Mouse (Mus musculus) gonadal fat pad, adult 2 months (tissue): Measurements from ENCODE around the gene Hsf2bp. TPM values are rescaled to one million over a fixed set of nuclear protein-coding genes. Genes with fewer than 3 reads are reported as not detected.
"Not testable (repeated sequence)": the region's sequence is repeated elsewhere in the genome, so short reads cannot be mapped to it uniquely, and the experiment has no call there.

Source experiments
- DNase-seq: peaks from one replicate; pipeline ENCODE4 v3.0.0-alpha.2; 2012; ENCODE audit warnings: low read depth
- polyA plus RNA-seq: library from polyadenylated mRNA; depleted of rRNA; stranded (reverse); fragments of >200 nt; gene quantifications from 2 replicates; pipeline ENCODE4 v1.2.3, GENCODE M21; 2012; rRNA removed

The Hsf2bp gene
- polyA plus RNA-seq: 0.69 and 0.89 TPM in 2 replicates

DNA sequence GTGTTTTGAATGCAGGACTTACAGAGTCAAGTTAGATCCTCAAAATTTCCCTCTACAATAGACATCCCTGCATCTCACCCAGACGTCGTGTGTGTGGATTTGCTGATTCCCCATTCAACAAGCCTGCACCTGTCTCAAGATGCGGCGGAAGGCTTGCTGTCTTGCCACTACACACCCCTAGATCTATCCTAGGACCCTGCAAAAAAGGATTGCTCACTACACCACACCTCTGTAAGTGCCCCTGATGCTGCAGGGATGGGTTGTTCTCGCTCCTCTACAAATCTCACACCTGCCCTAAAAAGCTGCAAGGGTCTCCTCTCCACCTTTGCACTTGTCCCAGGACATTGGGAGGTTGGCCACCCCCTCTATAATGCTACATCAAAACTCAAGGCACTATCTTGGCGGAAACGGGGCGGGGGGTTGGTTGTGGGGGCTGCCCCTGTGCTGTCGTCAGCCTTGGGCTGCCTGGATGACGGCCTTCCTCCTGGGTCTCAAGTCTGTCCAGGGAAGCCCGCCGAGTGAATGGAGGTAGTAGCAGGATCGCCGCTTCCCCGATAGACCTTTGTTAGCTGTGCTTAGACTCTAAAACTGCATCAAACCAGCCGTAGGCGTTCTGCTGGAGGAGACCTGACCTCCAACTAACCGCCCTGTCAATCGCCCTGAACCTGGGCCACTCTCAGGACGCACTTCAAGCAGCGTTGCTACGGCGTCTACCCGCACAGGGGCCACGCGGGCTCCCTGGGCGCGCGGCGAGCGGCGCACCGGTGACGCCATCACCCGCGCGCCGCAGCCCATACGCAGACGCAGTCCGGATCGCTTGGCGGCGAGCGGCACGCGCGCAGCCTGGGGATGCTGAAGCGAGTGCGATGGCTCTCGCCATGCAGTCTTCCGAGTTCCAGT lies at the start of gene Hsf2bp, which contains the start of gene Rrp1b:
Gene Hsf2bp, minus strand, starts transcription at position 741 of the 900 bp plus-strand sequence.
Gene Rrp1b, plus strand, starts transcription at position 492 of the 900 bp plus-strand sequence.
- no peak for DNase-seq

GRCm38 (mm10) chr17:32083351-32083750 lies 47.2 kb upstream of the Hsf2bp start:
- DNase-seq: no peak

DNA sequence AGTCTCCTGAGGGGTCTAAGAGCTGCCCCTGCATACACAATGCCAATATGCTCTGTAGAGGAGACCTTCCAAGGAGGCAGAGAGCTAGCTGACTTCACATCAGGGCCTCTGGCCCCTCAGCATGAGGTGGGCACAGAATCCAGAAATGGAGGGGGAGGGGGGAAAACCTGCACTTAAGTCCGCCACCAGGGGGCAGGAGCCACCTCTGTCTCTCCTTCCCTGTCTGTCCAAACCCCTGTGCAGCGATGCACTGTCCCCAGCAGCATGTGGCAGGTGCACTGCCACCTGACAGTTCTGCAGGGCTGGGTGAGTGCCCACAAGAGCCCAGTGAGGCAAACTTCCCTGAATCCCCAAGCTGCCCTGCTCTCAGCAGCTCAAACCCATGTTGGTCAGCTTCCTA lies 39.0 kb upstream of the Hsf2bp start:
- no peak for DNase-seq

GRCm38 (mm10) chr17:32074658-32075057 lies 38.5 kb upstream of the Hsf2bp start:
- DNase-seq: no peak

- DNase-seq: no peak
These were observed 37.2 kb upstream of the Hsf2bp start for GRCm38 (mm10) chr17:32073359-32073758.

GRCm38 (mm10) chr17:32068810-32069209 lies 32.7 kb upstream of the Hsf2bp start:
- no peak for DNase-seq

DNA sequence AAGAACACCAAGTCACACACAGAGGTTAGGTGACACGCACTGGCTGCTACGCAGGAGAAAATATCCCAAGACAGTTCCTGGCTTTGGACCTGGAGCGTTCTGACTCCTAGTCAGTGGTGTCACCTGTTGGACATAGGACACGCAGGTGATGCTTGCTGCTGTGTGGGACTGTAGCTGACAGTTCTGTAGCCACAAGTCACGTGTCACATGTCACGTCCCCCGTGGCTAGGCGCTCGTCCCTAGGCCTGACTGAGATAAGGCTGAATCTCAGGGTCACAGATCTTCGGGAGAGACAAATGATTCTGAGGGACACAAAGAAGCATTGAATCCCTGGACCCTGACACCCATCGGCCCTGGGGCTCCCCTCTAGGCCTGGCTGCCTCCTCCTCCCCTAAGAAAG lies 32.2 kb upstream of the Hsf2bp start:
- DNase-seq: no peak

DNA sequence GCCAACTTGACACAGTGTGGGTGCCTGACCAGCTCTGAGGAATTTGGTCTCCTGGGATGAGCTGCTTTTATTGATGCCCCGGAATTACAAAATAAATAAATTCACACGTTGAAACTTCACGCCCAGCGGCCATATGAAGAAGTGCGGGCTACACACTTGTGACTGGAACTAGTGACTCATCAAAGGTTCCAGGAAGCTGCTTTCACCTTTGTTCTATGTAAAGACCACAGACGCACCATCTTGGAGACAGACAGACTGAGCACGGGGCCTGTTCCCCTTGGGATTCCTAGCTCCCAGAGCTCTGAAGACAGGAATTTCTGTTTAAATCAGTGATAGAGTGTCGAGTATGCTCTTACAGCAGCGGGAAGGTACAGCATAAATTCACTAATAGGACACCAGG lies 31.4 kb upstream of the Hsf2bp start:
- no peak for DNase-seq

DNA sequence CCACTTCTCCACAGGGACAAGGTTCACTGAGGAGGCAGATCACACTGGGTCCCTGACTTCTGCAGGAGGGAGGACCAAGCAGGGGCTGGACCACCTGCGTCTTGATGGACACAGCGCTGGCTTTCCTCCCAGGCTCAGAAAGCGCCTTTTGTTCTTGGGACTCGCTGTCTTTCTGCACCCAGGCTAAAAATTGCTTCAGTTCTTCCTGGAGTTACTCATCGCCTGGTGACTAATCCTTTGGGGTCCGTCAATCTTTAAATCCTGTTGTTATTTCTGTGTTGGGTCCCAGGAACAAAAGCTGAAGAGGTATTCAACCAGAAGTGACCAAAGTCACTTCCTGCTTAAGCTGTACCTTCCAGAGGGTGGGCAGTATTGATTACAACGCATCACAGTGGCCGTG lies 28.6 kb upstream of the Hsf2bp start:
- not testable (repeated sequence) for DNase-seq

GRCm38 (mm10) chr17:32063654-32064053 lies 27.5 kb upstream of the Hsf2bp start:
- DNase-seq: no peak

- DNase-seq: no peak
These were observed 25.1 kb upstream of the Hsf2bp start for GRCm38 (mm10) chr17:32061219-32061618.

DNA sequence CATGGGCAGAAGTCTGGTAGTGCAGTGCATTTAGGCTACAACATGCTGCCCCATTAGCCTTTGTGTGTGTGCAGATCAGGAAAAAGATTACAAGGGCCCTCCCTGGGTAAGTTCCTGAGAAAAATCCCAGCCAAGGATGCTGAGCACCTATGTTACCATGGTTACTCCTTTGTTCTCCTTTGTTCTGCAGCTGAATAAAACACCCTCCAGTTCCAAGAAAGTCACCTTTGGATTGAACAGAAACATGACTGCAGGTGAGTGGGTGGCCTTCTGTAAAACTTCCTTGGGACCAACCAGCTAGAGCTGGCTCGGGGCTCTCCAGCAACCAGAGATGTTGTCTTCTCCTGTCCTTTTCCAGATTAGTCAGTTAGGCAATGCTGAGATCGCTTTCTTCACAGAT lies 22.9 kb upstream of the Hsf2bp start:
- DNase-seq: no peak

DNA sequence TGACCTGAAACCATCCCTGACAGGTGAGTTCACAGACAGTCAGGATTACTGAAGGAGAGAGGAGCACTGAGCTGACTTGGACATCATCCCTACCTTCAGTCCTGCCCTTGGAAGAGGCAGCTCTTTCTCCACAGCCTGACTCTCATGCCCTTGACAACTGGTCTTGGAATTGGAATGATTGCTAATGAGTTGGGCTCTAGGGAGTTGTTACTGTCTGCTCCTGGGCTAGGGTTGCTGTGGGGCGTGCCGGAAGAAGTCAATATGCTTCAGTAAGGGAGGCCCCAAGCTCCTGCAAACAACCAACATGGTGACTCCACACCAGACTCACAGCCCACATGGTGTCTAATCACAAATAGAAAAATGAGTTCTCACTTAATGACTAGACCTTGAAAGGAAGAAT lies 21.7 kb upstream of the Hsf2bp start:
- DNase-seq: no peak

DNA sequence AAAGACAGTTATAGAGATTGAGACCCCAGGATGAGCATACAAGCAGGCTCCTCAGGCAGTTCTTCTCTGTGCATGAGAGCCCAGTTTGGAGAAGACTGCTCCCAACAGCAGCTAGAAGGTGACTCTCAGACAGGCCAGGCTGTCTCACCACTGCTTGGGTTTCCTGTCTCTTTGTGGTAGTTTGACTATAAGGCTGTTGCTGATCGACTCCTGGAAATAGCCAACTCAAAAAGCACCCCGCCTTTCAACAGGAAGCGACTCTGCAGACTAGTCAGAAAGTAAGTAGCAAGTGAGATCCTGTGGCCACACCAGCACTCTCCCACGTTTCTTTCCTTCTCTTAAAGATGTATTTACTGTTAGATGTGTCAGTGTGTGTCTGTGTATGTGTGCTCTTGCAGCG lies 17.5 kb upstream of the Hsf2bp start:
- no peak for DNase-seq

DNA sequence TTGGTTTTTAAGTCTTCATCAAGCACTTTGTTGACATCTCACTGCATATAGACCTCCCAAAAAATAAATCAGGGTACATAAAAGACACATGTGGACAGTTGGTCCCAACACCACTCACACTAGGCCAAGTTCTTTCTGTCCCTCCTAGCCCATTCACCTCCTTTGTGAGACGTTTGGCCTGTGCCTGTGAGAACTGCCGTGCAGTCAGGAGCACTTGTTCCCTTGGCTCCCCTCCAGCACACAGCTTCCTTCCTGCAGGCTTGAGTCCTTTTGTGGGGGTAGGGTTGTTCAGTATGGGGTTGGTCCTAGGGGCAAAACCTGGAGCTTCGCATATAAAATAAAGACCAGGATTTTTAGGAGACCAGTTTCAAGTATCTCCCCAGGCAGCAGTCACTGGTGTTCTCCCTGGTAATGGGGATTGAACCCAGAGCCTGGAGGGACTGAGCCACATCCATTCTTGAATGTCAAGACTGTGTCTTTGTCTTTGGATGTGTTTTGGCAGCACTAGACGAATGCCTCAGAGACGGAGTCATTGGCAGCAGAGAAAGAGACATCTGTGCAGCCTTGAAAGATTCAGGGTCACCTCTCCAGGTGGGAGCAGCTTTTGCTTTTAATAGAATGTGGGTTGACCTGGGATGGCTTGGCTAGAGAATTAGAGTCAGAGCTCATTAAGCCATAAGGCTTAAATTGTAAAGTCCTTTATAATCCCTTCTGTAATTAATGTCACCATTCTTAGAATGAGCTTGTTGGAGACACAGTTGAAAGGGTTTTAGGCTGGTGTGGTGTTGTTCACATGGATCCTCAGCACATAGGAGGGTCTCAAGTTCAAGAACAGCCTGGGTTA lies 16.3 kb upstream of the Hsf2bp start:
- DNase-seq: no peak

DNA sequence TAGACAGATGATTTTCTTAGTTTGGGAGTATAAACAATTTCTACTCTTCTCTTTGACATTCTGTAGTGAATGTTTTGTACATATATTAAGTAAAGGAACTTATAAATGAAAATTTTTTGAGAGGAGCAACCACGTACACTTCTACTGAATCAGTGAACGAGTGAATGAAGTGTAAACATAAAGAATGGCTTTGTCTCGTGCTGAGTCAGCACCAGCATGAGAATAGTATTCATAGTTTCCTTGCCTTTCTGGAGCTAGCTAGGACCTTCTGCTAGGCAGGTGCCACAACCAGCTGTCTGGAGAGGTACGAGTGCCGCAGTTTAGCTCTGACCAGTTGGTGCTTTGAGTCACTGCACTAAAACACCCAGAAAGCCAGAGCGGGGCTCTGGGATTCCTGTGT lies 14.5 kb upstream of the Hsf2bp start:
- no peak for DNase-seq

DNA sequence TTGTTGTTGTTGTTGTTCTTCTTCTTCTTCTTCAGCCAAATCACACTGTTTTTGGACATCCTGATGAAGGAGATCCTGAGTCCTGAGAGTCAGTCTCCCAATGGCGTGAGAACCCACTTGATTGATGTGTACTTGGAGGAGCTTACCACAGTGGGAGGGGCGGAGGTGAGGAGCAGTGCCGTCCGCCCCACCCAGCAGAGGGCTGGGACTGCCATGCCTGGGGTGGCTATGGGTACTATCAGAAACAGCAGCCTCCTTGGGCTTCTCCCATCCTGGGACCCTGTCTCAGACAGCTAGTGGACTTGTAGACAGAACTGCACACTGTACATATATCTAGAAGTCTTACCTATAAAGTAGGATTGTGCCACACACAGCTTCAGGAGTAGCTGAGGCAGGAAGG lies 13.8 kb upstream of the Hsf2bp start:
- no peak for DNase-seq

- DNase-seq: no peak
These were observed 12.2 kb upstream of the Hsf2bp start for GRCm38 (mm10) chr17:32048351-32048750.

DNA sequence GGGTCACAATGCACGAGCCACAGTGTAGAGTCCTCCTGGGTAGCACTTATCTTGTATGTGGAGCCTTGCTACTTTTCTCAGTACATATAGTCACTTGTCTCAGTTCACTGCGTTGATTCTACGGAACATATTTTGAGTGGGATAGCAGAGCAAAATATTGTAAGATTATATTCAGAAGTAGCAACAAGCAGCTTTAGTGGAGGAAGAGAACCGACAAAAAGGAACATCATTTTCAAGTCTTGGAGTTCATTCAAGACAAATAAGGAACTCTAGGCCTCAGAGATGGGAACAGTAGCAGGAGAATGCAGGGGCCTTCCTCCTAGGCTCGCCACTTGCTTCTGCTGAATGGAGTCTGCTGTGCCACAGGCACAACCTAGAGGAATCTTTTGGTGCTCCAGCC lies 10.4 kb upstream of the Hsf2bp start:
- DNase-seq: no peak

DNA sequence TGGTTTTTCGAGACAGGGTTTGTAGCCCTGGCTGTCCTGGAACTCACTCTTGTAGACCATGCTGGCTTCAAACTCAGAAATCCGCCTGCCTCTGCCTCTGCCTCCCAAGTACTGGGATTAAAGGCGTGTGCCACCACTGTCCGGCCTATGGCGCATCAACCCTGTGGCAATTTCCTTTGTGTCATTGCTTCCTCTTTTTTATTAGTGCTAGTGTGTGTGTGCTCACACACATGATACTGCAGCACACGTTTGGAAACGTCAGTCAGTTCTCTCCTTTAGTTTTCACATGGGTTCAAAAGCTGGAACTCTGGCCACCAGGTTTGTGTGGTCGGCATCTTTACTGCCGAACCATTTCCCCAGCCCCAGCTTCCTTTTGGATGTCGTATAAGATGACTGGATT lies 4.1 kb upstream of the Hsf2bp start:
- no peak for DNase-seq

DNA sequence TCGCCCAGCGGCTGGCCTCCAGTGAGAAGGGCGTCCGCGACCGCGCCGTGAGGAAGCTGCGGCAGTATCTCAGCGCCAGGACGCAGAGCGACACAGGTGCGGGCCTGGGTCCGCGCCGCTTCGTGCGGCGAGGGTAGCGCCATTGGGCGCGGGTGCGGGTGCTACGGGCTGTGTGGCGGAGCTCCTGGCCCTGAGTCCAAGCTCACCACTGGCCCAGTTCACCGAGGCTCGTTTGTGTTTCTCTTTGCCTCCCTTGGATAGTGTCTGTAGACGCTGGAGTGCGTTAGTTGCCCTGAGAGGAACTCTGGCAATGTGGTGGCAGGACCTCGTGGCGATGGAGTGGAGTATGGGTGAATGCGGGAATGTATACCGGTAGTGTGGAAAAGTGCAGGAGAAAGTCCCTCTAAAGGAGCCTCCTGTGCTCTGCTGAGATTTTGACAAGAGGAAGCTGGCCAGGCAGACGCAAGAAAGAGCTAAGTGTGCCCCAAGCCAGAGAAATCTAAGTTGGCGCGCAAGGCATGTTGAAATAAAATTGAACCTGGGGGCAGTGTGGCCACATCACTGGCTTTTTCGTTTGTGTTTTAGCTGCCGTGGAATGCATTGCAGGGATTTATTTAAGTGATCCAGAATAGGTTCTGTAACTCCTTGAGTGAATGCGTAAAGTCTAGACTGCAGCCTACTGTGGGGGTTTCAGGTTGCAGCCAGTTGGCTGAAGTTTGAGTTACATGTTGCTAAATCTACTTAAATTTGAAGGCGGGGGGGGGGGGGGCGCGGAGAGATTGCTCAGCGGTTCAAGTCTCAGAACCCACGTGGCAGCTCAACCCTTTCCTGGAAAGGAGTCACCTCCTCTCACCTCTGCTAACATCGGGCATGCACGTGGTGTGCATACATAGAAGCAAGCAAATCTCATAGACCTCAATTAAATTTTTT lies 625 bp upstream of the Hsf2bp start:
- no peak for DNase-seq

- DNase-seq: no peak
These were observed 1.8 kb downstream of the Hsf2bp start for GRCm38 (mm10) chr17:32034322-32034721.
